Mouse (Mus musculus): Measurements from ENCODE around the gene Gan.

GRCm38 (mm10) chr8:117125854-117126253 lies 32.1 kb upstream of the Gan start:
- TF ChIP-seq POLR2A (IDR thresholded peaks at IDR 0.05; ENCODE audit: borderline replicate concordance, insufficient read depth, low read length) (no peak), CTCF (IDR thresholded peaks at IDR 0.05; ENCODE audit: borderline replicate concordance, insufficient read depth, low read depth, low read length) (no peak)
